Mouse (Mus musculus) liver, postnatal 0 days (tissue): ENCODE measurements around the gene Ctso.

ENCODE experiments used
- CTCF ChIP-seq: sonication (generic); IDR thresholded peaks from 2 replicates; pipeline ENCODE4 v1.5.1; 2016; ENCODE audit warnings: antibody characterized with exemption, low read depth
- EP300 ChIP-seq: IDR thresholded peaks from 2 replicates; pipeline ENCODE4 v1.6.1; 2016; ENCODE audit warnings: antibody characterized with exemption, low read depth, mild to moderate bottlenecking

GRCm38 (mm10) chr3:81983120-81983895 is 50.9 kb downstream of the Ctso start:
- TF ChIP-seq EP300 (no peak), CTCF (no peak)
